Mouse (Mus musculus): ENCODE measurements around the gene Cxcr6. TPM values are rescaled to one million over a fixed set of nuclear protein-coding genes. Genes with fewer than 3 reads are reported as not detected.

Cxcr6 gene
- polyA plus RNA-seq, 1 experiment from 2014 or later: 0.19 TPM

DNA sequence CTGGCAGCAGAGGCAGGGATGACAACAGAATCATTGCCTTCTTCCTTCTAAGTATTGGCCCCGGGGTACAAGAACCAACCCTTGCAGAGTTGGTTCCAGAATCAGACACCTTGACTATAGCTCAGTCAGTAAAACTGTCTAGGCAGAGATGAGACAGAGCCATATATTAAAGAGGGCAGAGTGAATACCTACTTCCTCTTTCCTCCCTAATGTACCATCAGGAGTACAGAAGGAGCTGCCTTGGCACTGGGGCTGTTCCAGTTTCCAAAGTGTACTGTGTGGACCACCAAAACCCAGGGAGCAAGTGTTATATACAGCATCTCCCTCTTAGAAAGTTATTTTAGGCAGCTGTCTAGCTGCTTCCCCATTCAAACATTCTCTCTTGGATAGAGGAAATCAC is 4.7 kb upstream of the Cxcr6 start:
- Histone ChIP-seq H3K4me3 (no peak overlapping the region), H3K4me1 (no peaks in the 10 kb centered on the region), H3K36me3 (peaks cover 14% of the 10 kb centered on the region), H3K27ac (no peak overlapping the region), H3K27me3 (ENCODE audit: low read depth, poor library complexity, severe bottlenecking) (no peaks in the 10 kb centered on the region), H3K9me3 (replicated peaks) (no peaks in the 10 kb centered on the region)
- DNase-seq (ENCODE audit: low spot score): no peak
- WGBS: 92% methylated on average over 1 of the region's 1 CpGs

DNA sequence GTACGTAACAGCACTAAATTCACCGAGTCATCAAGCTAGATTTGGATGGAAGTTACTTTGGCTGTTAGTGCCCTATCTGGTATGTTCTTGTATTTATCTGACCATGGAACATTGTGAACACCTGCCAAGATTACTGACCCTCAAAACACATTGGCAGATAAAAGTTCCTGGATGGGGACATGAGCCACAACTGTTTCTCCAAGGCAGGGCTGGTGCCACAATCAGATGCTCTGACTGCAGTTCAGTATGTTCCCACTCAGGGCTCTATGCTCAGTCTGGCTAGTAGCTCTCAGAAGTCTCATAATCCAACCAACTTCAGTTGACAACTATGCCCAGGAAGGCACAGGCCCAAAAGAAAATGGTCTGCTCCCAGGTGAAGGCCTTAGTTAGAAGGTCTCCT is 3.9 kb upstream of the Cxcr6 start:
- H3K27ac ChIP-seq: no peak overlapping the region
- H3K36me3 ChIP-seq: peaks cover 12% of the 10 kb centered on the region
- no peaks in the 10 kb centered on the region for H3K4me1 ChIP-seq
- WGBS: 94% methylated on average over 2 of the region's 2 CpGs
- no peak for DNase-seq (ENCODE audit: low spot score)
- H3K9me3 ChIP-seq (replicated peaks): no peaks in the 10 kb centered on the region
- no peak overlapping the region for H3K4me3 ChIP-seq
- no peaks in the 10 kb centered on the region for H3K27me3 ChIP-seq (ENCODE audit: low read depth, poor library complexity, severe bottlenecking)

DNA sequence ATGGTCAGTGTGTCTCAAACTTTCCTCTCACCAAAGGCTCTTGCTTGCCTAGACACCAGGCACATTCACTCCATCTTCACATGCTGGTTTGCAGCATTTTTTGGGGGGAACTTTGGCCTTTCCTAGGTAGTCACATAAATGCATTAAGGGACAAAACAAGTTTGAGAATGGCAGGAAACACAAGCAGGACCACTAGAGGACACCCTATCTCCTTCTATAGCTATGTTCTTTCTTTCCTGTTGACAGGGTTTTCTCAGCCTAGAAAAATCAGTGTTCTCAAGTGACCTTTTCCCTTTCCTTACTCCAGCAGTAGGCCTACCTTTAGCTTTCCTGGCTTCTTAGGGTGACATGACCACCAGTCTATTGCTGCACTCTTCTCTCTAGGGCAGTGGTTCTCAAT is 3.4 kb upstream of the Cxcr6 start:
- no peak overlapping the region for H3K4me3 ChIP-seq
- no peak overlapping the region for H3K27ac ChIP-seq
- peaks cover 10% of the 10 kb centered on the region for H3K36me3 ChIP-seq
- no peaks in the 10 kb centered on the region for H3K9me3 ChIP-seq (replicated peaks)
- DNase-seq (ENCODE audit: low spot score): no peak
- H3K27me3 ChIP-seq (ENCODE audit: low read depth, poor library complexity, severe bottlenecking): no peaks in the 10 kb centered on the region
- no peaks in the 10 kb centered on the region for H3K4me1 ChIP-seq

DNA sequence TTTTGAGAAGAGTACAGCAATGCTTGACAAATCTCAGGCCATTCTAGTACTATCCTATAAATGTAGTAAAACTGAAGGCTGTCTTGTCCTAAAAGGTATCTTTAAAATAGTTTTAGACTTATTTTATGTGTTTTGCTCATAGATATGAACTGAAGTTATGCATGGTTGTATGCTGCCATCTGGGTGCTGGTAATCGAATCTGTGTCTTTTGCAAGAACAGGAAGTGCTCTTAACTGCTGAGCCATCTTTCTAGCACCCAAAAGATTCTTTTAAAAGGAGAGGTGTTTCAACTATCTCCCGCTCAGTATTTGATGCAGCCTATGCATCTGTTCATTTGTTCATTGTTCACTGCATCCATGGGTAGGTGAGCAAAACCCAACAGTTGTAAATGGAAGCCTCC is 1.0 kb upstream of the Cxcr6 start:
- Histone ChIP-seq H3K4me3 (no peak overlapping the region), H3K4me1 (no peaks in the 10 kb centered on the region), H3K36me3 (peaks cover 15% of the 10 kb centered on the region), H3K27ac (no peak overlapping the region), H3K9me3 (replicated peaks) (no peaks in the 10 kb centered on the region), H3K27me3 (ENCODE audit: low read depth, poor library complexity, severe bottlenecking) (no peaks in the 10 kb centered on the region)
- no peak for DNase-seq (ENCODE audit: low spot score)
- WGBS: 95% methylated on average over 2 of the region's 2 CpGs

DNA sequence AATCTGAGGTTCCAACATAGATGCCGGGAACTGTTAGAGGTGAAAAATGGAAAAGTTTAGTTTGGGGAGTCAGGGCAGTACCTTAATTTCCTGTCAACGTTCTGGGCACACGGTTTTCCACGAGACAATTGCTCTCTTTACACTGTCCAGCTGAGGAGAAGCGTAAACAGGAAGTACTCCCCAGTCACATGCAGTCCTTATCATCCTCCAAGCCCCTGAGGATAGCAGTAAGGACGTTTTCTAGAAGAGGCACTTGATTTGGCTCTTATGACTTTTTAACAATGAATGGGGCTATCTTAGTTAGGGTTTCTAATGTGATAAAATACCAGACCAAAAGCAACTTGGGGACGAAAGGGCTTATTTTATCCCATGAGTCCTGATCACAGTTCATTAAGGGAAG is 2.3 kb downstream of the Cxcr6 start:
- 77% methylated on average over 7 of the region's 7 CpGs for WGBS
- no peaks in the 10 kb centered on the region for H3K27me3 ChIP-seq (ENCODE audit: low read depth, poor library complexity, severe bottlenecking)
- H3K9me3 ChIP-seq (replicated peaks): no peaks in the 10 kb centered on the region
- H3K36me3 ChIP-seq: peaks cover 21% of the 10 kb centered on the region
- DNase-seq (ENCODE audit: low spot score): no peak
- no peaks in the 10 kb centered on the region for H3K4me1 ChIP-seq
- H3K4me3 ChIP-seq: no peak overlapping the region
- no peak overlapping the region for H3K27ac ChIP-seq

DNA sequence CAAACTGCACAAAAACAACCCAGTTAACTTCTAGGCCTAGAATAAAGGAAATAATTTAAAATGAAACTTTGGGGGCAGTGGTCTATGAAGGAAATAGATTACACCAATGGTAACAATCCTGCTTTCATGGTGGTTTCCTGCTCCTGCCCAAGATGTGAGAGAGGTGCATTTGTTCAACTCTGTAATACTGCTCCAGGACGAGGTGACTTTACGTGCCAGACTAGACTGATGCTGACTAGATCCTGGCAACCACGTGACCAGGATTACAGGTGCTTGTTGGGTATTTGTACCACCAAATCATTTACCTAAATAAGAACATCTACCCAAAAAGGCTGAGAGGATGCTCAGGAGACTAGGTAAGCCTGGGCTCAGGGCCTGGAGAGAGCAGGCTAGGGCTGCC is 5.6 kb downstream of the Cxcr6 start:
- 92% methylated on average over 3 of the region's 3 CpGs for WGBS
- DNase-seq (ENCODE audit: low spot score): no peak
- H3K27me3 ChIP-seq (ENCODE audit: low read depth, poor library complexity, severe bottlenecking): no peaks in the 10 kb centered on the region
- H3K27ac ChIP-seq: no peak overlapping the region
- peaks cover 33% of the 10 kb centered on the region for H3K36me3 ChIP-seq
- H3K4me3 ChIP-seq: no peak overlapping the region
- no peaks in the 10 kb centered on the region for H3K9me3 ChIP-seq (replicated peaks)
- no peaks in the 10 kb centered on the region for H3K4me1 ChIP-seq

DNA sequence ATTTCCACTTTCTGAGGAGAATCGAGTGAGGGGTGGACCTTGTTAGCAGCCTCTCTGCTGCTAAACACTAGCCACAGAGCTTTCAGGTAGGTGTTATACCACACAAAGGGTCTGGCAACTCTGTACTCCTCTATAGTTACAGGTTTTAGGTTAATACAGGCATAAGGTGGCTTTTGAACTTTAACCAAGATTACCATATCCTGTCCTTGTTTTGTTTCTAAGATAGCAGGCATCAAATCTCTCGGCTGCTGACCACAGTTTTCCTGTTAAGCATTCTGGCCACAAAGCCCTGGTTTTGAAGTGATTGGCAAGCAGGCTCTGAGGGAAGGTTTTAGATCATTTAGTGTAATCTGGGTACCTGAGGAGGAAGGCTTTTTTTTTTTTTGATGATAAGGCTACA is 8.1 kb downstream of the Cxcr6 start:
- Histone ChIP-seq H3K9me3 (replicated peaks) (no peaks in the 10 kb centered on the region), H3K27ac (no peak overlapping the region), H3K27me3 (ENCODE audit: low read depth, poor library complexity, severe bottlenecking) (no peaks in the 10 kb centered on the region), H3K36me3 (peaks cover 46% of the 10 kb centered on the region), H3K4me1 (peaks cover 5% of the 10 kb centered on the region; the same call in 1 of the 2 replicates), H3K4me3 (no peak overlapping the region)
- DNase-seq (ENCODE audit: low spot score): no peak
- WGBS: 92% methylated on average over 2 of the region's 2 CpGs

DNA sequence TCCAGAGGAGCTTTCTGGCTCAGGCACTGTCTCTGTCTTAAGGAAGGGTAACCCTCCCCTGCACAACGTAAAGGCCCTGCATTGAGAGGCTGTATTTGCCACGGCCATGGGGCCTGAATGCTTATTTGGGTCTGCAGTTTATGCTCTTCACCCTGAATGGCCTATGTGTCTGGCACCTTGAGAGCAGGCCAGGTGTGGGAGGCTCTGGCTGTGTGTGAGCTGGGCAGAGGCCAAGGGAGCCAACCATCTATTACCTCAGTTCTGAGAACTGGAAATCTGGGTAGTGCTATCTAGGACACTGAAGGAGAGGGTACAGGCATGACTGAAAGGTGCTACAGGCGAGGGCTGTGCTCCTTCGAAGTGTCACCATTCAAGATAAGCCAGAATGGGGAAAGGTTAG is 8.5 kb downstream of the Cxcr6 start:
- Histone ChIP-seq H3K36me3 (peaks cover 49% of the 10 kb centered on the region), H3K4me3 (no peak overlapping the region)
- WGBS: 83% methylated on average over 4 of the region's 4 CpGs

DNA sequence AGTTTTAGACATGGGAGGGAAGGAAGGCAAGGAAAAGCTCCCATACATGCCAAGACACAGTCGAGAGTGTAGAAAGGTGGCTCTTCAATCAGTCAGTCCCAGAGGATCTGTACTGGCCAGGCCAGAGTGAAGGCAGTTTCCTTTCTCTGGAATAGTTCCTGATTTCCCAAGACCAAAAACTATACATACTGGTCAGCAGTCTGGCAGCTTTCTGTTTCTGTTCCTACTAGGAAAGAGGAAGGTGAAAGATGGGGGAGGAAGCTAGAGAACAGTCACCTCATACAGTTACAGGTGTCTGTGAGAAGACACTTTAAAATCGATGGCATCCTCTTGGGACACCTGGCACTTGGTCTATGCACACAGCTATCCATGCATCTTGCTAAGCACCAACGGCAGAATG is 9.2 kb downstream of the Cxcr6 start:
- Histone ChIP-seq H3K27ac (no peak overlapping the region), H3K9me3 (replicated peaks) (no peaks in the 10 kb centered on the region), H3K36me3 (peaks cover 46% of the 10 kb centered on the region), H3K4me3 (no peak overlapping the region), H3K27me3 (ENCODE audit: low read depth, poor library complexity, severe bottlenecking) (no peaks in the 10 kb centered on the region), H3K4me1 (peaks cover 5% of the 10 kb centered on the region; the same call in 1 of the 2 replicates)
- 93% methylated on average over 3 of the region's 3 CpGs for WGBS
- DNase-seq (ENCODE audit: low spot score): no peak

More for the DNA sequence above, 8.5 kb downstream of the Cxcr6 start:
- DNase-seq (ENCODE audit: low spot score): no peak
- H3K9me3 ChIP-seq (replicated peaks): no peaks in the 10 kb centered on the region
- H3K27ac ChIP-seq: no peak overlapping the region
- H3K27me3 ChIP-seq (ENCODE audit: low read depth, poor library complexity, severe bottlenecking): no peaks in the 10 kb centered on the region
- peaks cover 5% of the 10 kb centered on the region; the same call in 1 of the 2 replicates for H3K4me1 ChIP-seq

DNA sequence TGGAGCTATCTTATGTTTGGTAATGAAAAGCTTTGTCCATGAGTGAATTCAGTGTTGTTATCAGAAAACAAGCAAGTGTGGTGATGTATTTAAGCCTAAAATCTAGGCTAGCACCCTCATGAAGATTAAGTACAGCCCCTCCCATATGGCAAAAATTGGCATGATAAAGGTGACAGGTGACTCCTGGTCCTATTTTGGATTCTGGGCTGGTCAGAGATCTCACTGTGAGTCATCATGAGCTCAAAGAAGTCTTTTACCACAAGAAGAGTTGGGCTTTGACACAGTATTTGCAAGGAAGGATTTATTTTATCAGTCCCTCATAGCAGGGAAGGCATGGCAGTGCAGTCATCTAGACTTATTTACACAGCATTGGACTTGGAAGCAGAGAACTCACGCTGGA is 9.7 kb downstream of the Cxcr6 start:
- no peak for DNase-seq (ENCODE audit: low spot score)
- H3K27ac ChIP-seq: no peak overlapping the region
- H3K27me3 ChIP-seq (ENCODE audit: low read depth, poor library complexity, severe bottlenecking): no peaks in the 10 kb centered on the region
- H3K4me3 ChIP-seq: no peak overlapping the region
- WGBS: 89% methylated on average over 1 of the region's 1 CpGs
- peaks cover 5% of the 10 kb centered on the region; the same call in 1 of the 2 replicates for H3K4me1 ChIP-seq
- no peaks in the 10 kb centered on the region for H3K9me3 ChIP-seq (replicated peaks)
- H3K36me3 ChIP-seq: peaks cover 44% of the 10 kb centered on the region

DNA sequence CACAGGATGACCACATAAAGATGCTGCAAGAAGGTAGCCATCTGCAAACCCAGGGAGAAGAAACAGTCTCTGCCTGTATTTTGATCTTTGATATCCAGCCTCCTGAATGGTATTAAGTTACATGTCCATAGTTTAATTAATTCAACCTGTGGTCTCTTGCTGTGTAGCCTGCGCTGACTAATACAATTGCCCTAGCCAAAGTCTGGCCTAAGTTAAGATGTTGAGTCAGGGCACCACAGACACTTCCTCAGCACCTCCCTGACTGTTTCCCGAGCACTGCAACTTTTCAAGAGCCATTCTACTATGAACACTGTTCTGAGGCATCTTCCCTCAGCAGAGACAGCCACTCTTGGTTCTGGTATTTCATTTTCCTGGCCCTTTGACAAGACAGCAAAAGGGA is 12.3 kb downstream of the Cxcr6 start:
- Histone ChIP-seq H3K27me3 (ENCODE audit: low read depth, poor library complexity, severe bottlenecking) (no peaks in the 10 kb centered on the region), H3K4me1 (peaks cover 5% of the 10 kb centered on the region; the same call in 1 of the 2 replicates), H3K36me3 (peaks cover 55% of the 10 kb centered on the region), H3K9me3 (replicated peaks) (no peaks in the 10 kb centered on the region), H3K4me3 (no peak overlapping the region), H3K27ac (no peak overlapping the region)
- DNase-seq (ENCODE audit: low spot score): no peak
- 59% methylated on average over 2 of the region's 2 CpGs for WGBS

DNA sequence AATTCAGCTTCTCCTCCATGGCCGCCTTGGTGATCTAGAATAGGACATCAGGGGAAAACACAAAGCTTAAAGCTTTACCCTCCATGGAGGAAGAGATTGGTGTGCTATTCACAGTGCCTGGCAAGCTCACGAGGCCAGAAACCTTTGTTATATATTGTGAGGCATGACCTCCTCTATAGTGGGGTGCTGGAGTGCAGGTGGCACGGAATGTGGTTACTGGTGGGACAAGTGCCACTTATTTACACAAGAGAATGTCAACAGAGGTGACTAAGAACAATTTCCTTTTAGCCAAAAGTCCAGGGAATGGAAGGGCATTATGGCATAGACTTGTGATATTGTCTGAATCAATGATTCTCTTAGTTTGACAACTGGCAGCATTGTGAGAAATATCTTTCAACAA is 20.4 kb downstream of the Cxcr6 start:
- 91% methylated on average over 3 of the region's 3 CpGs for WGBS
- H3K27me3 ChIP-seq (ENCODE audit: low read depth, poor library complexity, severe bottlenecking): no peaks in the 10 kb centered on the region
- H3K4me3 ChIP-seq: no peak overlapping the region
- no peaks in the 10 kb centered on the region for H3K4me1 ChIP-seq
- peaks cover 85% of the 10 kb centered on the region for H3K36me3 ChIP-seq
- no peak for DNase-seq (ENCODE audit: low spot score)
- H3K27ac ChIP-seq: no peak overlapping the region
- H3K9me3 ChIP-seq (replicated peaks): no peaks in the 10 kb centered on the region

DNA sequence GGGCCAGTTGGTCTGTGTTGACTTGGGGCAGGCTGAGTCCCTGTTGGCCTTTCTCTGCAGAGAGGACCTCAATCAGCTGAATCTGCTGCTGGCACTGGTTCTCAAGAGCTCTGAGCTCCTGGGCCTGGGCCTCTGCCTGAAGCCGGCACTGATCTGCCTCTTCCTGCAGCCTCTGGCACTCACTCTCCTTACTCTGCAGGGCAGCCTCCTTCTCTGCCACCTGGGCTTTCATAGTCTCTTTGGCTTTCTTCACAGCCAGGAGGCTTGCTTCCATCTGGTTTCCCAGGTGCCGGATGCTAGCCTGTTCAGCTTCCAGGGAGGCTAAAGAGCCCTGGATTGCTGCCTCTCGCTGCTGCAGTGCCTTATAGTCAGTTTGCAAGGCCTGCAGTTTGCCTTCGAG is 22.6 kb downstream of the Cxcr6 start:
- WGBS: 96% methylated on average over 4 of the region's 4 CpGs
- H3K4me1 ChIP-seq: no peaks in the 10 kb centered on the region
- H3K9me3 ChIP-seq (replicated peaks): no peaks in the 10 kb centered on the region
- no peak for DNase-seq (ENCODE audit: low spot score)
- no peak overlapping the region for H3K4me3 ChIP-seq
- H3K27ac ChIP-seq: no peak overlapping the region
- peaks cover 67% of the 10 kb centered on the region for H3K36me3 ChIP-seq
- no peaks in the 10 kb centered on the region for H3K27me3 ChIP-seq (ENCODE audit: low read depth, poor library complexity, severe bottlenecking)

DNA sequence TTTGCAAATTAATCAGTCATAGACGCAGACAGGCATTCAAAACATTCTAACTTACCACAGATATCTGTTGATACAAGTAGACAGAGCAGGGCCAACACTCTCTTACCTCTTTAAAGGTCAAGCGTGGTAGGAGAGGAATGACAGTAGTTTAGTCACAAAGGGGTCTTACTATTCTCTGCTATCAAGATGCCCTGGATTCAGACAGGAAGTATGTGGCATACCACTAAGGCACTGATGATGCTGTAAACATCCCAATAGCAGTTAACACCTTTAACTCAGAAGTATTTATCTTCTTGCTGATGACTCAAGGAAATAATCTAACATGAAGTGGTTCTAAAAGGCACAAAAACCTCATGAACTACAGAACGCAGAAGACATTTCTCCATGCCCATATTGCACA is 29.6 kb downstream of the Cxcr6 start:
- WGBS: 93% methylated on average over 3 of the region's 3 CpGs
- no peaks in the 10 kb centered on the region for H3K4me1 ChIP-seq
- no peak overlapping the region for H3K4me3 ChIP-seq
- H3K9me3 ChIP-seq (replicated peaks): no peaks in the 10 kb centered on the region
- H3K27me3 ChIP-seq (ENCODE audit: low read depth, poor library complexity, severe bottlenecking): no peaks in the 10 kb centered on the region
- no peak overlapping the region for H3K27ac ChIP-seq
- no peak for DNase-seq (ENCODE audit: low spot score)
- H3K36me3 ChIP-seq: peaks cover 48% of the 10 kb centered on the region
